Mouse (Mus musculus) midbrain, embryonic 16.5 days (tissue): ENCODE data around the gene Slc7a10. TPM values are rescaled to one million over a fixed set of nuclear protein-coding genes. Genes with fewer than 3 reads are reported as not detected.

ENCODE experiments used
- ATAC-seq: fragments of 200-750 bp; cut with Nextera tagmentation; 2 replicates; pipeline ENCODE4 v1.8.0; 2017; ENCODE audit warnings: moderate TSS enrichment
- H3K27ac ChIP-seq: fragments of 300-500 bp; sonication (generic); 2 replicates; pipeline ENCODE4 v1.5.1; 2014; ENCODE audit warnings: mild to moderate bottlenecking, low read length, mixed read lengths
- H3K27me3 ChIP-seq: fragments of 300-500 bp; sonication (generic); 2 replicates; pipeline ENCODE4 v1.6.1; 2014; ENCODE audit warnings: low read depth, low read length, mixed read lengths; ENCODE audit not compliant: control insufficient read depth, insufficient read depth
- H3K36me3 ChIP-seq: fragments of 300-500 bp; sonication (generic); 2 replicates; pipeline ENCODE4 v1.6.1; 2014; ENCODE audit warnings: mild to moderate bottlenecking, low read length, moderate library complexity, mixed read lengths; ENCODE audit not compliant: control insufficient read depth, insufficient read depth
- H3K4me1 ChIP-seq: fragments of 300-500 bp; sonication (generic); 2 replicates; pipeline ENCODE4 v1.6.1; 2014; ENCODE audit warnings: mild to moderate bottlenecking, low read length, mixed read lengths; ENCODE audit not compliant: control insufficient read depth, insufficient read depth
- H3K4me2 ChIP-seq: fragments of 300-500 bp; sonication (generic); 2 replicates; pipeline ENCODE4 v1.6.1; 2014; ENCODE audit warnings: mild to moderate bottlenecking, low read length, mixed read lengths
- H3K4me3 ChIP-seq: fragments of 300-500 bp; sonication (generic); 2 replicates; pipeline ENCODE4 v1.5.1; 2014; ENCODE audit warnings: low read depth, mild to moderate bottlenecking, low read length, moderate library complexity, mixed read lengths
- H3K9ac ChIP-seq: fragments of 300-500 bp; sonication (generic); 2 replicates; pipeline ENCODE4 v1.6.1; 2014; ENCODE audit warnings: low read depth, low read length, mixed read lengths
- H3K9me3 ChIP-seq: fragments of 300-500 bp; sonication (generic); replicated peaks from 2 replicates; pipeline ENCODE4 v1.6.1; 2014; ENCODE audit warnings: mild to moderate bottlenecking, low read length, mixed read lengths; ENCODE audit not compliant: control insufficient read depth, poor library complexity, severe bottlenecking
- WGBS: fragments of 180-500 bp; shearing (Covaris S2); extraction: QIAGEN DNeasy Blood & Tissue Kit; methylation state at CpG from one replicate; pipeline ENCODE4 v1.1.7; 2014; 5-methylcytosine and 5-hydroxymethylcytosine counted together
- polyA plus RNA-seq: library from polyadenylated mRNA; unstranded; fragments of >200 nt; fragmentation: Nextera tagmentation; extraction: Ambion mirVana; gene quantifications from 2 replicates; pipeline ENCODE4 v1.2.1, GENCODE M21; 2015

Gene Slc7a10
- polyA plus RNA-seq, 1 experiment from 2014 or later: 21.0 TPM

- Histone ChIP-seq H3K4me3 (no peak overlapping the region), H3K4me2 (no peak overlapping the region), H3K9ac (no peak overlapping the region), H3K36me3 (no peaks in the 10 kb centered on the region), H3K27me3 (no peaks in the 10 kb centered on the region), H3K9me3 (no peaks in the 10 kb centered on the region), H3K4me1 (no peaks in the 10 kb centered on the region), H3K27ac (no peak overlapping the region)
- ATAC-seq: no peak
- WGBS: 79% methylated on average over 2 of the region's 2 CpGs
Measured at GRCm38 (mm10) chr7:35167925-35168324, 18.3 kb upstream of the Slc7a10 start.

GRCm38 (mm10) chr7:35169341-35169740 lies 16.8 kb upstream of the Slc7a10 start:
- no peak overlapping the region for H3K4me2 ChIP-seq
- 14% methylated on average over 6 of the region's 6 CpGs for WGBS
- H3K36me3 ChIP-seq: no peaks in the 10 kb centered on the region
- H3K4me1 ChIP-seq: no peaks in the 10 kb centered on the region
- ATAC-seq: no peak
- no peaks in the 10 kb centered on the region for H3K9me3 ChIP-seq
- no peak overlapping the region for H3K9ac ChIP-seq
- no peak overlapping the region for H3K4me3 ChIP-seq
- H3K27ac ChIP-seq: no peak overlapping the region
- H3K27me3 ChIP-seq: no peaks in the 10 kb centered on the region

- no peak overlapping the region for H3K4me3 ChIP-seq
- peak; percentile 77 for ATAC-seq
- no peak overlapping the region for H3K27ac ChIP-seq
- no peaks in the 10 kb centered on the region for H3K4me1 ChIP-seq
- H3K36me3 ChIP-seq: no peaks in the 10 kb centered on the region
- no peaks in the 10 kb centered on the region for H3K9me3 ChIP-seq
- H3K4me2 ChIP-seq: 0 out of 2 replicates have a peak overlapping the region, but pooled peaks have one; percentile 15
- no peaks in the 10 kb centered on the region for H3K27me3 ChIP-seq
- WGBS: 2% methylated on average over 15 of the region's 16 CpGs
- no peak overlapping the region for H3K9ac ChIP-seq
Measured at GRCm38 (mm10) chr7:35171867-35172382, 14.3 kb upstream of the Slc7a10 start.

GRCm38 (mm10) chr7:35172519-35172918 lies 13.7 kb upstream of the Slc7a10 start:
- Histone ChIP-seq H3K27me3 (no peaks in the 10 kb centered on the region), H3K36me3 (no peaks in the 10 kb centered on the region), H3K9me3 (no peaks in the 10 kb centered on the region), H3K4me1 (no peaks in the 10 kb centered on the region), H3K9ac (no peak overlapping the region), H3K27ac (no peak overlapping the region), H3K4me3 (no peak overlapping the region), H3K4me2 (no peak overlapping the region)
- no peak for ATAC-seq
- WGBS: 83% methylated on average over 4 of the region's 4 CpGs

- ATAC-seq: no peak
- no peaks in the 10 kb centered on the region for H3K27me3 ChIP-seq
- H3K4me3 ChIP-seq: no peak overlapping the region
- no peaks in the 10 kb centered on the region for H3K4me1 ChIP-seq
- no peak overlapping the region for H3K4me2 ChIP-seq
- H3K36me3 ChIP-seq: no peaks in the 10 kb centered on the region
- WGBS: 78% methylated on average over 4 of the region's 4 CpGs
- no peaks in the 10 kb centered on the region for H3K9me3 ChIP-seq
- no peak overlapping the region for H3K9ac ChIP-seq
- no peak overlapping the region for H3K27ac ChIP-seq
Measured at GRCm38 (mm10) chr7:35175533-35175932, 10.7 kb upstream of the Slc7a10 start.

- H3K9ac ChIP-seq: no peak overlapping the region
- no peak for ATAC-seq
- no peaks in the 10 kb centered on the region; the same call in 1 of the 2 replicates for H3K27me3 ChIP-seq
- no peaks in the 10 kb centered on the region for H3K9me3 ChIP-seq
- no peak overlapping the region for H3K4me3 ChIP-seq
- no peak overlapping the region for H3K4me2 ChIP-seq
- no peaks in the 10 kb centered on the region for H3K4me1 ChIP-seq
- no peak overlapping the region for H3K27ac ChIP-seq
- no peaks in the 10 kb centered on the region for H3K36me3 ChIP-seq
- 55% methylated on average over 18 of the region's 18 CpGs for WGBS
Measured at GRCm38 (mm10) chr7:35176412-35177381, 9.5 kb upstream of the Slc7a10 start.

- 2% methylated on average over 54 of the region's 54 CpGs for WGBS
- peak overlapping the region; percentile 32 for H3K4me3 ChIP-seq
- peak overlapping the region; percentile 59 for H3K4me2 ChIP-seq
- ATAC-seq: peak; percentile 68
- H3K9me3 ChIP-seq: no peaks in the 10 kb centered on the region; the same call in 1 of the 2 replicates
- peaks cover 35% of the 10 kb centered on the region for H3K27me3 ChIP-seq
- H3K4me1 ChIP-seq: peaks cover 13% of the 10 kb centered on the region
- no peaks in the 10 kb centered on the region for H3K36me3 ChIP-seq
- H3K9ac ChIP-seq: peak overlapping the region; percentile 46
- H3K27ac ChIP-seq: no peak overlapping the region
Measured at GRCm38 (mm10) chr7:35184833-35185724, 1.1 kb upstream of the Slc7a10 start.

- Histone ChIP-seq H3K27me3 (peaks cover 33% of the 10 kb centered on the region), H3K4me1 (peaks cover 13% of the 10 kb centered on the region), H3K36me3 (no peaks in the 10 kb centered on the region), H3K4me3 (no peak overlapping the region), H3K27ac (no peak overlapping the region), H3K9me3 (no peaks in the 10 kb centered on the region), H3K9ac (no peak overlapping the region), H3K4me2 (no peak overlapping the region)
- ATAC-seq: no peak
- 76% methylated on average over 5 of the region's 5 CpGs for WGBS
Measured at GRCm38 (mm10) chr7:35189699-35190098, 3.5 kb downstream of the Slc7a10 start.
